Mouse (Mus musculus) heart, postnatal 0 days (tissue): ENCODE results near the gene Sept9. TPM values are rescaled to one million over a fixed set of nuclear protein-coding genes. Genes with fewer than 3 reads are reported as not detected.

Source experiments
- ATAC-seq: fragments of 200-750 bp; cut with Nextera tagmentation; 2 replicates; pipeline ENCODE4 v1.8.0; 2017; ENCODE audit warnings: low read depth, moderate number of reproducible peaks, moderate library complexity; ENCODE audit not compliant: insufficient read depth
- DNase-seq: peaks from one replicate; pipeline ENCODE4 v3.0.0-alpha.2; 2016; ENCODE audit warnings: low spot score
- H3K27ac ChIP-seq: fragments of 300-500 bp; sonication (generic); 2 replicates; pipeline ENCODE4 v1.5.1; 2014; ENCODE audit warnings: low read depth, mild to moderate bottlenecking
- H3K27me3 ChIP-seq: fragments of 300-500 bp; sonication (generic); 2 replicates; pipeline ENCODE4 v1.6.1; 2014; ENCODE audit warnings: low read length, mixed read lengths; ENCODE audit not compliant: control insufficient read depth, insufficient read depth
- H3K36me3 ChIP-seq: fragments of 300-500 bp; sonication (generic); replicated peaks from 2 replicates; pipeline ENCODE4 v1.6.1; 2014; ENCODE audit warnings: low read length, mixed read lengths; ENCODE audit not compliant: control insufficient read depth, insufficient read depth
- H3K4me1 ChIP-seq: fragments of 300-500 bp; sonication (generic); 2 replicates; pipeline ENCODE4 v1.6.1; 2014; ENCODE audit warnings: antibody characterized with exemption; ENCODE audit not compliant: control insufficient read depth, insufficient read depth
- H3K4me2 ChIP-seq: fragments of 300-500 bp; sonication (generic); 2 replicates; pipeline ENCODE4 v1.6.1; 2014; ENCODE audit warnings: low read depth, mild to moderate bottlenecking, low read length, moderate library complexity
- H3K4me3 ChIP-seq: fragments of 300-500 bp; sonication (generic); 2 replicates; pipeline ENCODE4 v1.5.1; 2014; ENCODE audit warnings: low read depth, low read length
- H3K9ac ChIP-seq: fragments of 300-500 bp; sonication (generic); replicated peaks from 2 replicates; pipeline ENCODE4 v1.6.1; 2014; ENCODE audit warnings: low read depth, low read length, mixed read lengths
- H3K9me3 ChIP-seq: fragments of 300-500 bp; sonication (generic); replicated peaks from 2 replicates; pipeline ENCODE4 v1.6.1; 2016; ENCODE audit warnings: low read length; ENCODE audit not compliant: control insufficient read depth
- CTCF ChIP-seq: IDR thresholded peaks from 2 replicates; pipeline ENCODE4 v1.5.1; 2016; ENCODE audit warnings: antibody characterized with exemption, control low read depth, low read depth
- EP300 ChIP-seq: IDR thresholded peaks from 2 replicates; pipeline ENCODE4 v1.6.1; 2016; ENCODE audit warnings: antibody characterized with exemption, low read depth
- WGBS: fragments of 180-500 bp; shearing (Covaris S2); extraction: QIAGEN DNeasy Blood & Tissue Kit; methylation state at CpG from one replicate; pipeline ENCODE4 v1.1.7; 2014; 5-methylcytosine and 5-hydroxymethylcytosine counted together
- polyA plus RNA-seq: library from polyadenylated mRNA; unstranded; fragments of >200 nt; fragmentation: Nextera tagmentation; extraction: Ambion mirVana; gene quantifications from 2 replicates; pipeline ENCODE4 v1.2.1, GENCODE M21; 2015
- total RNA-seq: library from RNA; depleted of rRNA; stranded (reverse); fragments of >200 nt; gene quantifications from 2 replicates; pipeline ENCODE4 v1.2.3, GENCODE M21; 2014; ENCODE audit warnings: low replicate concordance

The Sept9 gene
- total and polyA plus RNA-seq, 2 experiments from 2014 or later = 31.6 to 64.2 TPM

GRCm38 (mm10) chr11:117373195-117373594 is 173.7 kb downstream of the Sept9 start:
- 70% methylated on average over 20 of the region's 20 CpGs for WGBS
- Histone ChIP-seq H3K4me2 (no peak overlapping the region), H3K4me1 (no peaks in the 10 kb centered on the region), H3K9me3 (no peaks in the 10 kb centered on the region), H3K9ac (no peak overlapping the region), H3K4me3 (no peak overlapping the region), H3K27me3 (peaks cover 5% of the 10 kb centered on the region; the same call in 1 of the 2 replicates), H3K27ac (no peak overlapping the region), H3K36me3 (no peaks in the 10 kb centered on the region)
- DNase-seq (no peak), ATAC-seq (no peak)
- TF ChIP-seq CTCF = no peak
- no peak for TF ChIP-seq EP300

- peaks cover 5% of the 10 kb centered on the region; the same call in 1 of the 2 replicates for H3K27me3 ChIP-seq
- no peak overlapping the region for H3K9ac ChIP-seq
- WGBS = 34% methylated on average over 4 of the region's 4 CpGs
- no peaks in the 10 kb centered on the region for H3K9me3 ChIP-seq
- H3K4me3 ChIP-seq = no peak overlapping the region
- TF ChIP-seq CTCF = no peak
- no peak for TF ChIP-seq EP300
- H3K36me3 ChIP-seq = no peaks in the 10 kb centered on the region
- H3K4me2 ChIP-seq = no peak overlapping the region
- no peaks in the 10 kb centered on the region for H3K4me1 ChIP-seq
- ATAC-seq = no peak
- no peak for DNase-seq
- no peak overlapping the region for H3K27ac ChIP-seq
Observed at GRCm38 (mm10) chr11:117373870-117374269, 174.4 kb downstream of the Sept9 start.

GRCm38 (mm10) chr11:117374288-117374687 is 174.8 kb downstream of the Sept9 start:
- Histone ChIP-seq H3K4me1 (no peaks in the 10 kb centered on the region), H3K9me3 (no peaks in the 10 kb centered on the region), H3K27ac (no peak overlapping the region), H3K4me2 (no peak overlapping the region), H3K9ac (no peak overlapping the region), H3K4me3 (no peak overlapping the region), H3K27me3 (peaks cover 5% of the 10 kb centered on the region; the same call in 1 of the 2 replicates), H3K36me3 (no peaks in the 10 kb centered on the region)
- no peak for ATAC-seq
- WGBS = 53% methylated on average over 6 of the region's 7 CpGs
- DNase-seq = no peak
- TF ChIP-seq CTCF = no peak
- no peak for TF ChIP-seq EP300

- ATAC-seq (no peak), DNase-seq (no peak)
- Histone ChIP-seq H3K27ac (no peak overlapping the region), H3K4me3 (no peak overlapping the region), H3K4me2 (no peak overlapping the region), H3K9ac (no peak overlapping the region), H3K27me3 (no peaks in the 10 kb centered on the region), H3K9me3 (no peaks in the 10 kb centered on the region), H3K36me3 (no peaks in the 10 kb centered on the region), H3K4me1 (0 out of 2 replicates have a peak, but pooled peaks cover 7% of the 10 kb centered on the region)
- WGBS = 77% methylated on average over 5 of the region's 5 CpGs
- TF ChIP-seq EP300 = no peak
- no peak for TF ChIP-seq CTCF
Observed at GRCm38 (mm10) chr11:117379774-117380173, 180.3 kb downstream of the Sept9 start.

GRCm38 (mm10) chr11:117384235-117384634 is 184.8 kb downstream of the Sept9 start:
- Histone ChIP-seq H3K27ac (no peak overlapping the region), H3K4me3 (no peak overlapping the region), H3K27me3 (0 out of 2 replicates have a peak, but pooled peaks cover 2% of the 10 kb centered on the region), H3K9me3 (no peaks in the 10 kb centered on the region), H3K4me2 (0 out of 2 replicates have a peak overlapping the region, but pooled peaks have one; percentile 7), H3K9ac (no peak overlapping the region), H3K4me1 (0 out of 2 replicates have a peak, but pooled peaks cover 8% of the 10 kb centered on the region), H3K36me3 (no peaks in the 10 kb centered on the region)
- DNase-seq (no peak), ATAC-seq (no peak)
- TF ChIP-seq CTCF = no peak
- no peak for TF ChIP-seq EP300
- WGBS = 13% methylated on average over 9 of the region's 9 CpGs

- TF ChIP-seq EP300 (no peak), CTCF (peak; percentile 86)
- Histone ChIP-seq H3K9ac (no peak overlapping the region), H3K4me2 (peak overlapping the region; percentile 41), H3K27ac (no peak overlapping the region), H3K4me3 (no peak overlapping the region), H3K9me3 (no peaks in the 10 kb centered on the region), H3K4me1 (0 out of 2 replicates have a peak, but pooled peaks cover 8% of the 10 kb centered on the region), H3K36me3 (no peaks in the 10 kb centered on the region), H3K27me3 (0 out of 2 replicates have a peak, but pooled peaks cover 2% of the 10 kb centered on the region)
- WGBS = 0% methylated on average over 16 of the region's 16 CpGs
- peak; percentile 80 for DNase-seq
- ATAC-seq = peak; percentile 40; the same call in 1 of the 2 replicates
Observed at GRCm38 (mm10) chr11:117384897-117385296, 185.4 kb downstream of the Sept9 start.
